Mouse (Mus musculus) forelimb bud, embryonic 11.5 days (tissue): ENCODE measurements around the gene Ccar1.
"Not testable (repeated sequence)": the region's sequence is repeated elsewhere in the genome, so short reads cannot be mapped to it uniquely, and the experiment has no call there.

Experiments
- DNase-seq: peaks from one replicate; pipeline ENCODE4 v3.0.0-alpha.2; 2012; ENCODE audit warnings: low read depth, low spot score

Gene Ccar1

GRCm38 (mm10) chr10:62725771-62726687 lies 66.1 kb downstream of the Ccar1 start, which contains the start of gene Stox1:
Gene Stox1 (minus strand): TSS chr10:62726128.
- DNase-seq, result peak; percentile 32

GRCm38 (mm10) chr10:62724936-62725335 lies 67.2 kb downstream of the Ccar1 start:
- no peak for DNase-seq

GRCm38 (mm10) chr10:62722701-62723100 lies 69.4 kb downstream of the Ccar1 start:
- DNase-seq, result no peak

DNA sequence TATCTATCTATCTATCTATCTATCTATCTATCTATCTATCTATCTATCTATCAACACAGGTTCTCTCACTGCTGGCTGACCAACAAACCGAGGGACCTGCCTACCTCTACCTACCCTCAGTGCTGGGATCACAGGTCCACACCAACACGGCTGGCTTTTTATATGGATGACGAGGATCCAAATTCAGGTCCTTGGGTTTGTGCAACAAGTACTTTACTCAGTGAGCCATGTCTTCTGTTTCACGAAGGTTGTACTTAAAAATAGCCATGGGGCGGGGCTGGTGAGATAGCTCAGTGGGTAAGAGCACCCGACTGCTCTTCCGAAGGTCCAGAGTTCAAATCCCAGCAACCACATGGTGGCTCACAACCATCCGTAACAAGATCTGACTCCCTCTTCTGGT lies 71.5 kb downstream of the Ccar1 start:
- DNase-seq, result not testable (repeated sequence)

GRCm38 (mm10) chr10:62713457-62713856 lies 78.6 kb downstream of the Ccar1 start:
- no peak for DNase-seq

- no peak for DNase-seq
Measured at GRCm38 (mm10) chr10:62703579-62703978, 88.5 kb downstream of the Ccar1 start.

DNA sequence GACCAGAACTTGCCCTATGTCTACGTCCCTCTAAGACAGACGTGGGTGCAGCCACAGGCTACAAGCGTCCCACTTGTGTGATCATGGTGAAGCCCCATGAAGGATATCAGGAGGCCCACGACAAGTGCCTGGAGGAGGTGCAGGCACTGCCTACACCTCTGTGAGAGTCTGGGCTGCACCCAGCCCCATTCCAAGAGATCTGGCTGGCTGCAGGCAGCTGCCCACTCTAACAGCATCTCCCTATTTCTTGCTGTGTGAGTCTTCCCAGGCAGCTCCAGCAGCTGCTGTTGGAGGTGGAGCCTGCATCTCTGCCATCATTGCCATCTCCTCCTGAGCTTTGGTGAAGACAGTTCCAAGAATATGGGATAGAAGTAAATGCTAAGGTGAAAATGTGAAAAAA lies 89.7 kb downstream of the Ccar1 start:
- no peak for DNase-seq
